Mouse (Mus musculus) G1E (cell line): Measurements from ENCODE around the gene 2510009E07Rik. TPM values are rescaled to one million over a fixed set of nuclear protein-coding genes. Genes with fewer than 3 reads are reported as not detected.

Source experiments
- ATAC-seq: 2 replicates; pipeline ENCODE4 v1.8.0; 2016; ENCODE audit warnings: mild to moderate bottlenecking; ENCODE audit not compliant: insufficient number of reproducible peaks, poor library complexity, low FRiP score, severe bottlenecking; ENCODE audit errors: extremely low read depth
- DNase-seq: peaks from one replicate; pipeline ENCODE4 v3.0.0; 2012; ENCODE audit warnings: low spot score
- H3K27me3 ChIP-seq: 2 replicates; pipeline ENCODE4 v1.6.1; 2012; ENCODE audit warnings: mild to moderate bottlenecking, low read length, inconsistent platforms; ENCODE audit not compliant: insufficient read depth
- H3K36me3 ChIP-seq: replicated peaks from 2 replicates; pipeline ENCODE3; 2012; ENCODE audit warnings: mild to moderate bottlenecking, inconsistent platforms
- H3K4me1 ChIP-seq: 2 replicates; pipeline ENCODE4 v1.6.1; 2012; ENCODE audit warnings: low read depth, low read length, inconsistent platforms, mixed read lengths; ENCODE audit not compliant: insufficient read depth
- H3K4me3 ChIP-seq: 2 replicates; pipeline ENCODE4 v1.5.1; 2012; ENCODE audit warnings: low read depth, mild to moderate bottlenecking, inconsistent platforms, low read length, moderate library complexity, mixed read lengths
- H3K9me3 ChIP-seq: replicated peaks from 2 replicates; pipeline ENCODE4 v1.6.1; 2012; ENCODE audit warnings: inconsistent platforms
- CTCF ChIP-seq: IDR thresholded peaks from 2 replicates; pipeline ENCODE4 v1.5.1; 2012; ENCODE audit warnings: low read depth, low read length, inconsistent platforms, mixed read lengths
- GATA1 ChIP-seq: IDR thresholded peaks from 2 replicates; pipeline ENCODE4 v1.6.1; 2012; ENCODE audit warnings: borderline replicate concordance, low read length, inconsistent platforms, mixed read lengths
- GATA2 ChIP-seq: IDR thresholded peaks from 2 replicates; pipeline ENCODE4 v1.6.1; 2012; ENCODE audit warnings: low read depth, low read length, inconsistent platforms, borderline replicate concordance
- POLR2AphosphoS5 ChIP-seq: IDR thresholded peaks from 2 replicates; pipeline ENCODE4 v1.6.1; 2012; ENCODE audit warnings: low read depth, low read length, inconsistent platforms; ENCODE audit not compliant: insufficient replicate concordance
- TAL1 ChIP-seq: conservative IDR thresholded peaks from 2 replicates; pipeline ENCODE4 v1.6.1; 2012; ENCODE audit warnings: low read depth, low read length, inconsistent platforms, mixed read lengths
- polyA plus RNA-seq: library from polyadenylated mRNA; stranded (reverse); fragments of >175 nt; gene quantifications from 2 replicates; pipeline ENCODE4 v1.2.3, GENCODE M21; 2012
- total RNA-seq, 2 experiments: library from RNA; stranded (forward) in 1 of 2; stranded (reverse) in 1 of 2; fragments of 200-1000 nt in 1 of 2; fragments of >200 nt in 1 of 2; fragmentation: Nextera tagmentation in 1 of 2; gene quantifications; 2 replicates each; pipeline ENCODE4 v1.2.3; 2014 to 2017

2510009E07Rik gene
- total and polyA plus RNA-seq, 3 experiments, result 0.27 TPM; not detected in 2

DNA sequence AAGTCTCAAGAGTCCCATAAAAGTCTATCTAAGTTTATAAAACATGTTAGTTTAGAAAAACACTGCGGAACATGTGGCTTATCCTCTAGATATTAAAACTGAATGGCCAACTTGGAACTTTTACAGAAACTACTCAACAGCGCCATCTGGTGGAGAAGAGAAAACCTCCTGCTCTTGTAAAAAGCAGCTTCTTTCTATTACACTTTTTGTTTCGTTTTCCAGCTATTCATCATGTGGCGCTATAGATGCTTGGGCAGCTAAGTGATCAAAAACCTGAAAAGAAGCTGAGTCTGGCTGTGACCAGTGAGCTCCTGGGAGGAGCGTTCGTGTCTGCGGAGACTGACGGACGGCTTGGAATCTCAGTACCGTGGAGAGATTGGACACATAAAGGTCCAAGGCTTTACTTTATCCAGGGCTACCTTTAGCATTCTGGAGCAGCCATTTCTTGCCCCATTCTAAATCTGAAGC lies 33.5 kb upstream of the 2510009E07Rik start:
- H3K27me3 ChIP-seq, result peaks cover 21% of the 10 kb centered on the region
- TF ChIP-seq CTCF (peak; percentile 51), GATA1 (no peak), POLR2AphosphoS5 (no peak), TAL1 (no peak), GATA2 (no peak)
- H3K9me3 ChIP-seq, result no peaks in the 10 kb centered on the region
- ATAC-seq (no peak), DNase-seq (peak; percentile 9)
- H3K36me3 ChIP-seq, result no peaks in the 10 kb centered on the region
- H3K4me1 ChIP-seq, result peaks cover 4% of the 10 kb centered on the region
- H3K4me3 ChIP-seq, result peak overlapping the region; percentile 30; the same call in 1 of the 2 replicates

DNA sequence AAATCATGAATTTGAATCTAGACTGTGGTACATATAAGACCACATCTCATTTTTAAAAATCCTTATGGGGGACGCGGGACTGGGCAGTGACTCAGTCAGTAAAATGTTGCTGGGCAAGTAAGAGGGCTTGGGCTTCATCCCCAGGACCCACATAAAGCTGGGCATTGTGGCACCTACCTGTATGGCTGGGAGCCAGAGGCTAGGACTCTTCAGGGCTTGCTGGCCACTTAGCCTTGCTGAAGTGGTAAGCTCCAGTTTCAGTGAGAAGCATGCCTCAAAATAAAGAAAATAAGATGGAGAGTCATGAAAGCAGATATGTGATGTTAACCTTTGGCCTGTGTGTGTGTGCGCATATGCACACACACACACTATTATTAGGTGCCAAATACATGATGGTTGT lies 33.0 kb upstream of the 2510009E07Rik start:
- DNase-seq (no peak), ATAC-seq (no peak)
- Histone ChIP-seq H3K27me3 (peaks cover 17% of the 10 kb centered on the region), H3K9me3 (no peaks in the 10 kb centered on the region), H3K36me3 (no peaks in the 10 kb centered on the region), H3K4me1 (peaks cover 4% of the 10 kb centered on the region), H3K4me3 (no peak overlapping the region)
- TF ChIP-seq CTCF (no peak), POLR2AphosphoS5 (no peak), GATA2 (no peak), TAL1 (no peak), GATA1 (no peak)

DNA sequence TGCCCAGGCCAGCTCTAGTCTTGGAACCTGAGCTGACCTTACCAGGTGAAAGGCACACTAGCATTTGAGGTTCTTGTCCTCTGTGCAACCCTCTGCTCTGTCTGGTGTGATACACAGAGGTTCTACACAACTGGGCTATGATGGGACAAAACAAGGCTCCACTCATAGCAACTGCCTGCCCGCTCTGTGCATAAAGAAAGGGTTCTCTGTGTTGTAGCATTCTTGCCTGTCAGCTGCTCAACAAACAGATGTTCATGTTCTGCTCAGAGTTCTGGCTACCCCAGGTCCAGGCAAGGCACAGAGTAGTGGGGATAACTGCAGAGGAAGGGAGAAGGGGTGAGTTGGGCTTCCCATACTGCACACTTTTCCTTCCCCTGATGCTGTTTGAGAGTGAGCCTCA lies 29.8 kb upstream of the 2510009E07Rik start:
- no peaks in the 10 kb centered on the region for H3K36me3 ChIP-seq
- peaks cover 2% of the 10 kb centered on the region; the same call in 1 of the 2 replicates for H3K27me3 ChIP-seq
- H3K4me3 ChIP-seq, result no peak overlapping the region
- TF ChIP-seq CTCF (no peak), TAL1 (no peak), GATA1 (no peak), POLR2AphosphoS5 (no peak), GATA2 (no peak)
- ATAC-seq (no peak), DNase-seq (no peak)
- H3K9me3 ChIP-seq, result no peaks in the 10 kb centered on the region
- peaks cover 4% of the 10 kb centered on the region; the same call in 1 of the 2 replicates for H3K4me1 ChIP-seq

DNA sequence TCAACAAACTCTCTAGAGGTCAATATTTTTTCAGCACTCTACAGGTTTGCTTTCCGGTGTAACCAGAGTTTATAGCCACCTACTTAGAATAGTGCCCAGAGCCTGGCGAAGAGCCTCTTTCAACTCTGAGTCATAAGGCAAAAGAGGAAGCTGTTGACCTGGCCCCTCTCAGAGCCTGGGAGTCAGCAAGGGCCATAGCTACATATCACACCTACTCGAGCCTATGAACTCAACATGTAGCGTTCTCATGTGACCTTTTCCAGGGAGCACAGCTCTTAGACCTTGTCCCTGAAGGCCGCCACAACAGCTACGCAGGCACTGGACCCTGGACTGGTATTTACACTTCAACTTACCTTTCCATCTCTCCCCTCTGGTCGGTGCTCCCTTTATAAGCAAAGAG lies 25.3 kb upstream of the 2510009E07Rik start:
- DNase-seq (no peak), ATAC-seq (no peak)
- Histone ChIP-seq H3K9me3 (no peaks in the 10 kb centered on the region), H3K4me1 (no peaks in the 10 kb centered on the region), H3K36me3 (no peaks in the 10 kb centered on the region), H3K4me3 (no peak overlapping the region), H3K27me3 (peaks cover 5% of the 10 kb centered on the region; the same call in 1 of the 2 replicates)
- TF ChIP-seq CTCF (no peak), POLR2AphosphoS5 (no peak), GATA2 (no peak)

DNA sequence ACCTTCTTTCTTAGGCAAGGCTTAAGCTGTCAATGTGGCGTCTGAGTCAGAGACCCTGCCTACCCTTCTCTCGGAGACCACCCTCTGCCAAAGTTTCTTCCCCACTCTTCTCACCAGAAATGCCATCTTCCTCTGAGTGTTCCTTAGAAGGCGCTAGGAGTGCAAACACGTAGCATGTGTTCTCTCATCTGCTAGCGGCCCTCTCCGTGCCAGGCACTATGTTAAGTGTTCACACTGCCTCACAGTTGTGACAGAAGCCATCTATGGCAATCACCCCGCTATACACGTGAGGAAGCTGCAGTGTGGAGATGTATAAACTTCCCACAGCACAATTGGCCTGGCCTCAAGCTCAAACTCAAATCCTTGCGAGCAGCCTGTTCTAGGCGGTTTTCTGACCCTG lies 20.1 kb upstream of the 2510009E07Rik start:
- TF ChIP-seq CTCF (no peak), GATA2 (no peak), TAL1 (no peak), POLR2AphosphoS5 (no peak), GATA1 (no peak)
- DNase-seq (no peak), ATAC-seq (no peak)
- H3K4me1 ChIP-seq, result no peaks in the 10 kb centered on the region
- no peaks in the 10 kb centered on the region for H3K36me3 ChIP-seq
- H3K27me3 ChIP-seq, result peaks cover 15% of the 10 kb centered on the region
- H3K9me3 ChIP-seq, result no peaks in the 10 kb centered on the region
- no peak overlapping the region for H3K4me3 ChIP-seq

DNA sequence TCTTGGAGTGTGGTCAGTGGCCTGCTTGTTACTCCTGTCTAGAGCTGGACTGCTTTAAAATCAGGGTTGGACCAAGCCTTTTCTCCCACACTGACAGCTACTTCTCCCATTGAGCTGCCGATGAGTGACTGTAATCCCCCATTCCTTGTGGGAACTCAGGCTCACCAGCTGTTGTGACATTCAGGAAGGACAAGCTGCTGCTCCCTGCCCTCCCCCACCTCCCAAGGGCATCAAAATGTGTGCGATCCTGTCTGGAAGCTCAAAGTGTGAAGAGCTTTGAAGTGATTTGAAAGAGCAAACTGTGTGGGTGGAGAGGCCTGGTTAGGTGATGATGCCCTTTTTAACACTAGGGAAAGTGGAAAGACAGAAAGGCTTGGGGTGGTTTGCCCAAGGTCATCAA lies 15.9 kb upstream of the 2510009E07Rik start:
- H3K4me1 ChIP-seq, result no peaks in the 10 kb centered on the region
- no peaks in the 10 kb centered on the region for H3K36me3 ChIP-seq
- no peaks in the 10 kb centered on the region for H3K9me3 ChIP-seq
- no peak overlapping the region for H3K4me3 ChIP-seq
- H3K27me3 ChIP-seq, result peaks cover 19% of the 10 kb centered on the region
- no peak for DNase-seq
- TF ChIP-seq TAL1 (no peak), CTCF (no peak), GATA2 (no peak), POLR2AphosphoS5 (no peak), GATA1 (no peak)
- no peak for ATAC-seq

DNA sequence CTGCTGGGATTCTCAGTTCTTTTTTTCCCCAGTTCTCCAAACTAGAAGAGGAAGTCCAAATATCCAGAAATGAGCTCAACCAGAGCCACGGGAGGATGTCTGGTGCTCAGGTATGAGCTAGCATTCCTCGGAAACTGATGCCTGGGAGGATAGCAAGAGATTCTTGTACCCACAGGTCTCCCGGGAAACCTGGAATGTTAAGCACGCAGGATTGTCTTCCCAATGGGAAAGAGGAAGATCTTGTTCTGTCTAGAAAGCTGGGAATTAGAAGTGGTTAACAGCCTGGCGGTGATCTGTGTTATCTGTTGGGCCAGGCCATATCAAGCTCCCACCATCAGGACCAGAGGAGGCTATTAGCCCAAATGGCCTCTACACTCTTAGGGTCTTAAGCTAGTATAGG lies 10.2 kb upstream of the 2510009E07Rik start:
- H3K27me3 ChIP-seq, result peaks cover 7% of the 10 kb centered on the region
- no peaks in the 10 kb centered on the region for H3K36me3 ChIP-seq
- no peak for ATAC-seq
- H3K4me1 ChIP-seq, result no peaks in the 10 kb centered on the region
- no peak for DNase-seq
- TF ChIP-seq GATA2, result no peak
- TF ChIP-seq TAL1, result no peak
- TF ChIP-seq POLR2AphosphoS5, result no peak
- TF ChIP-seq CTCF, result no peak
- TF ChIP-seq GATA1, result no peak
- no peak overlapping the region for H3K4me3 ChIP-seq
- H3K9me3 ChIP-seq, result no peaks in the 10 kb centered on the region
